Mouse (Mus musculus): ENCODE results near the gene Npepps. TPM values are rescaled to one million over a fixed set of nuclear protein-coding genes. Genes with fewer than 3 reads are reported as not detected.

Gene Npepps
- polyA plus RNA-seq, 1 experiment from 2014 or later = 76.2 TPM

- peaks cover 74% of the 10 kb centered on the region for H3K36me3 ChIP-seq (ENCODE audit: insufficient read depth)
These were observed 42.5 kb downstream of the Npepps start for GRCm38 (mm10) chr11:97237976-97238375.

GRCm38 (mm10) chr11:97232436-97232835 is 48.0 kb downstream of the Npepps start:
- H3K36me3 ChIP-seq (ENCODE audit: insufficient read depth) = peaks cover 79% of the 10 kb centered on the region
- H3K27ac ChIP-seq (ENCODE audit: low read depth) = no peak overlapping the region
- WGBS = 92% methylated on average over 5 of the region's 5 CpGs
- no peak for TF ChIP-seq CTCF (IDR thresholded peaks at IDR 0.05; ENCODE audit: low read depth)
- ATAC-seq (ENCODE audit: insufficient read depth) = no peak
- no peaks in the 10 kb centered on the region for H3K27me3 ChIP-seq (ENCODE audit: insufficient read depth, low read length)
- no peaks in the 10 kb centered on the region for H3K4me1 ChIP-seq (ENCODE audit: insufficient read depth)
- no peak overlapping the region for H3K4me2 ChIP-seq
- H3K9ac ChIP-seq = no peak overlapping the region
- no peak for DNase-seq
- H3K9me3 ChIP-seq (ENCODE audit: low read depth, low read length) = no peaks in the 10 kb centered on the region
- H3K4me3 ChIP-seq (ENCODE audit: low read depth, low read length) = no peak overlapping the region

More at GRCm38 (mm10) chr11:97237976-97238375, 42.5 kb downstream of the Npepps start:
- WGBS = 84% methylated on average over 2 of the region's 2 CpGs
- ATAC-seq (ENCODE audit: insufficient read depth) = no peak
- no peak overlapping the region for H3K27ac ChIP-seq (ENCODE audit: low read depth)
- H3K9me3 ChIP-seq (ENCODE audit: low read depth, low read length) = no peaks in the 10 kb centered on the region
- no peak for DNase-seq
- TF ChIP-seq CTCF (IDR thresholded peaks at IDR 0.05; ENCODE audit: low read depth) = no peak
- H3K9ac ChIP-seq = no peak overlapping the region
- H3K4me1 ChIP-seq (ENCODE audit: insufficient read depth) = no peaks in the 10 kb centered on the region
- H3K4me3 ChIP-seq (ENCODE audit: low read depth, low read length) = no peak overlapping the region
- H3K27me3 ChIP-seq (ENCODE audit: insufficient read depth, low read length) = no peaks in the 10 kb centered on the region
- no peak overlapping the region for H3K4me2 ChIP-seq

GRCm38 (mm10) chr11:97229396-97229795 is 51.0 kb downstream of the Npepps start:
- no peak for TF ChIP-seq CTCF (IDR thresholded peaks at IDR 0.05; ENCODE audit: low read depth)
- no peaks in the 10 kb centered on the region for H3K4me1 ChIP-seq (ENCODE audit: insufficient read depth)
- peaks cover 82% of the 10 kb centered on the region for H3K36me3 ChIP-seq (ENCODE audit: insufficient read depth)
- H3K9me3 ChIP-seq (ENCODE audit: low read depth, low read length) = no peaks in the 10 kb centered on the region
- WGBS = 93% methylated on average over 2 of the region's 2 CpGs
- ATAC-seq (ENCODE audit: insufficient read depth) (no peak), DNase-seq (no peak)
- no peaks in the 10 kb centered on the region for H3K27me3 ChIP-seq (ENCODE audit: insufficient read depth, low read length)
- H3K9ac ChIP-seq = no peak overlapping the region
- H3K27ac ChIP-seq (ENCODE audit: low read depth) = no peak overlapping the region
- no peak overlapping the region for H3K4me3 ChIP-seq (ENCODE audit: low read depth, low read length)
- H3K4me2 ChIP-seq = no peak overlapping the region

GRCm38 (mm10) chr11:97228985-97229384 is 51.5 kb downstream of the Npepps start:
- Histone ChIP-seq H3K4me1 (ENCODE audit: insufficient read depth) (no peaks in the 10 kb centered on the region), H3K4me2 (no peak overlapping the region), H3K9ac (no peak overlapping the region), H3K36me3 (ENCODE audit: insufficient read depth) (peaks cover 79% of the 10 kb centered on the region), H3K9me3 (ENCODE audit: low read depth, low read length) (no peaks in the 10 kb centered on the region), H3K4me3 (ENCODE audit: low read depth, low read length) (no peak overlapping the region), H3K27me3 (ENCODE audit: insufficient read depth, low read length) (no peaks in the 10 kb centered on the region), H3K27ac (ENCODE audit: low read depth) (no peak overlapping the region)
- TF ChIP-seq CTCF (IDR thresholded peaks at IDR 0.05; ENCODE audit: low read depth) = no peak
- no peak for ATAC-seq (ENCODE audit: insufficient read depth)
- DNase-seq = no peak
- 85% methylated on average over 7 of the region's 7 CpGs for whole genome bisulfite sequencing

DNA sequence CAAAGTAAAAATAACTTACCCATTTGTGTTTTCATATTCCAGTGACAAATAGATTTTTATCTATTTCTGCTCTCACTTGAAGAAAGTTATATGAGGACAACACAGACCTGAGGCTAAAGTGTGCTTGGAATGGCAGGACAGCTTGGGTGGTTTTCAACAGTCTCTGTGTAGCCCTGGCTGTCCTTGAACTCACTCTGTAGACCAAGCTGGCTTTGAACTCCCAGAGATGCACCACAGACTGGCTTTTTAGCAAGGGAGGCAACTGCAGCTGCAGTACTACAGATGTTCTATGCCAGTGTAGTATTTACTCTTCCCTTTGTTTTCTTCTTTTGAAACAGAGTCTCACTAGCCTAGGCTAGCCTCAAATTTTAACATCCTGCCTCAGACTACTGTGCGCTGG is 54.3 kb downstream of the Npepps start:
- ATAC-seq (ENCODE audit: insufficient read depth) = no peak
- no peak overlapping the region for H3K4me2 ChIP-seq
- H3K4me1 ChIP-seq (ENCODE audit: insufficient read depth) = no peaks in the 10 kb centered on the region
- H3K4me3 ChIP-seq (ENCODE audit: low read depth, low read length) = no peak overlapping the region
- H3K27ac ChIP-seq (ENCODE audit: low read depth) = no peak overlapping the region
- H3K9me3 ChIP-seq (ENCODE audit: low read depth, low read length) = no peaks in the 10 kb centered on the region
- WGBS = 95% methylated on average over 1 of the region's 1 CpGs
- H3K36me3 ChIP-seq (ENCODE audit: insufficient read depth) = peaks cover 78% of the 10 kb centered on the region
- no peaks in the 10 kb centered on the region for H3K27me3 ChIP-seq (ENCODE audit: insufficient read depth, low read length)
- no peak overlapping the region for H3K9ac ChIP-seq
- DNase-seq = no peak
- TF ChIP-seq CTCF (IDR thresholded peaks at IDR 0.05; ENCODE audit: low read depth) = no peak

DNA sequence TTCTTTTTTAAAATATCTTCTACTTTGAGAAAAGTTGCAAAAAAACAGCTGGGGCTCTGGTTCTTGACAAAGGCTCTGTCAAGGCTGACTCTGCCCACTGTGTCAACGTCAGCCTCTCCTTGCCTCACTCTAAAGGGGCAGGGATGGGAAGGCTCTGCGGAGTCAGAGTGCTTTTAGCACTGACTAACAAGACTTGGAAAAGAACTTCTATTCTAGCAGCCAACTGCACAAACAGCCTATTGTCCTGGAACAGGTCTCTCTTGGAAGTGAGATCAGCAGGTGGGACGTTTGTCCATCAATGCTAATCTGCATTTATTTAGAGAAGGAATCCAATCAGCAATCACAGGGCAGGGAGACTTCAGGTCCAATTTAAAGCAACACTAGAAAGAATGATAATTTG is 57.0 kb downstream of the Npepps start:
- Histone ChIP-seq H3K9me3 (ENCODE audit: low read depth, low read length) (no peaks in the 10 kb centered on the region), H3K36me3 (ENCODE audit: insufficient read depth) (peaks cover 84% of the 10 kb centered on the region), H3K4me1 (ENCODE audit: insufficient read depth) (no peaks in the 10 kb centered on the region), H3K4me2 (no peak overlapping the region), H3K27me3 (ENCODE audit: insufficient read depth, low read length) (no peaks in the 10 kb centered on the region), H3K4me3 (ENCODE audit: low read depth, low read length) (no peak overlapping the region), H3K27ac (ENCODE audit: low read depth) (no peak overlapping the region), H3K9ac (no peak overlapping the region)
- TF ChIP-seq CTCF (IDR thresholded peaks at IDR 0.05; ENCODE audit: low read depth) = no peak
- ATAC-seq (ENCODE audit: insufficient read depth) = no peak
- DNase-seq = no peak
- 53% methylated on average over 3 of the region's 3 CpGs for WGBS

GRCm38 (mm10) chr11:97221611-97222010 is 58.8 kb downstream of the Npepps start:
- ATAC-seq (ENCODE audit: insufficient read depth) (no peak), DNase-seq (no peak)
- TF ChIP-seq CTCF (IDR thresholded peaks at IDR 0.05; ENCODE audit: low read depth) = no peak
- no peak overlapping the region for H3K9ac ChIP-seq
- WGBS = 91% methylated on average over 2 of the region's 2 CpGs
- H3K27me3 ChIP-seq (ENCODE audit: insufficient read depth, low read length) = no peaks in the 10 kb centered on the region
- H3K9me3 ChIP-seq (ENCODE audit: low read depth, low read length) = no peaks in the 10 kb centered on the region
- no peak overlapping the region for H3K27ac ChIP-seq (ENCODE audit: low read depth)
- no peak overlapping the region for H3K4me2 ChIP-seq
- H3K4me3 ChIP-seq (ENCODE audit: low read depth, low read length) = no peak overlapping the region
- H3K36me3 ChIP-seq (ENCODE audit: insufficient read depth) = peaks cover 84% of the 10 kb centered on the region
- no peaks in the 10 kb centered on the region for H3K4me1 ChIP-seq (ENCODE audit: insufficient read depth)

DNA sequence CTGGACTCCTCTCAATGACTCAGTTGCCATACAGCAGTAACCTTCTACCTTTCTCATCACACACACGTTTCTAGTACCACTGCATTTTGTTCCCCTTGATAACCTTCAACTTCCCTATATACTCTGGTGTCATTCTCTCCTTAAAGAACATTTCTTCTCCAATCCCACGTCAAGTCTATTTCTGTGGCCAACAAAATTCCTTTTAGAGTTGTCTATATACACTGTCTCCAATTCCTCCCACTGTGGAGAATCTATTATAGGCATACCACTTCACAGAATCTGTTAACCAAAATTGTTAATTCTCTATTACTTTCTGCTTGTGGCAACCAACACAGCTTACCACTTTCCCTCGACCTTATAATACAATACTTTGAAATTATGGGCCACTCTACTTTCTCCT is 60.2 kb downstream of the Npepps start:
- Histone ChIP-seq H3K9ac (no peak overlapping the region), H3K9me3 (ENCODE audit: low read depth, low read length) (no peaks in the 10 kb centered on the region), H3K36me3 (ENCODE audit: insufficient read depth) (peaks cover 85% of the 10 kb centered on the region), H3K27me3 (ENCODE audit: insufficient read depth, low read length) (no peaks in the 10 kb centered on the region), H3K4me1 (ENCODE audit: insufficient read depth) (no peaks in the 10 kb centered on the region), H3K4me2 (no peak overlapping the region), H3K27ac (ENCODE audit: low read depth) (no peak overlapping the region), H3K4me3 (ENCODE audit: low read depth, low read length) (no peak overlapping the region)
- no peak for TF ChIP-seq CTCF (IDR thresholded peaks at IDR 0.05; ENCODE audit: low read depth)
- ATAC-seq (ENCODE audit: insufficient read depth) = no peak
- 83% methylated on average over 3 of the region's 3 CpGs for WGBS
- DNase-seq = no peak
